Mouse (Mus musculus): ENCODE measurements around the gene Skiv2l. TPM values are rescaled to one million over a fixed set of nuclear protein-coding genes. Genes with fewer than 3 reads are reported as not detected.
"Not testable (repeated sequence)": the region's sequence is repeated elsewhere in the genome, so short reads cannot be mapped to it uniquely, and the experiment has no call there.

The Skiv2l gene
- total and polyA plus RNA-seq, 3 experiments = 62.1 to 112 (median 65.8) TPM

DNA sequence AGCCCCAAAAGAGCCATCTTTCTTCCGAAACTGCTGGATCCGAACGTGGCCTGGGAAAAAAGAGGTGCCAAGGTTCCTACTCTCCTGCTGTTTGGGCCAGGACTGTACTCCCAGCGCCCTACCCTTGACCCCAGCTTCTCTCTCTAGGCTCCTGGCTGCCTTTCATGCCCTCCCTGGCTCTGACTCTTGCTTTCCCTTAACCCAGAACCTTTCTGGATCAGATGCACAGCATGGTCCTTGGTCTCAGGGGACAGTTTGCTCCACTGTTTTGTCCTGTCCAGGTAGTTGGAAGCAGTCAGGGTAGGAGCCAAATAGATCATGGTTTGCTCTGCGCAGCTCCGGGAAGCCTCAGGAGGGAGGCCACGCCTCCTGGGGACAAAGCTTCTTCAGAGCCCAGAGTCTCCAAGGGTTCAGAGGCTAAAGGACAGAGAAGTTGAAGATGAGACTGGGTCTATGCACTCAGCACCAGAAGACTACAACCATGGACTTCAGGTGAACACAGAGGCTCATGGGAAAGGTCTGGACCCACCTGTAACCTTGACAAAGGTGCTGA, 35.1 kb downstream of the Skiv2l start:
- DNase-seq = no peak

DNA sequence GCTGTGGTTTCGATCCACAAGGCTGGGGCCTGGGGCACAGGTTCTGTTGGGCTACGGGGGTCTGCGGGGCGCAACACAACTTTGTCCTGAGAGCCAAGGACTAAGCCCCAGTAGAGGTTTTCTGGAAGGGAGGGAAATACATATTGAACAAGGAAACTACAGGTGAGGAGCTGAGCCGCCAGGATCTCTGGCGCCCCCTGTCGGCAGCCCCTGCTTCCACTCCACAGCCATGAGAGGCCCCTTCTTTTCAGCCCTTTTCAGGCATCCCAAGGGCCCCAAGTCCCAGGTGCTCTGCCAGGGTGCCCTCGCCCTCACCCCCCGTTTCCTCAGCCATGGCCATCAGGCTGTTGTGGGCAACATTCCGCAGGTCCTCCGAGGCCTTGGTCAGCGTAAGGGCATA, 36.3 kb downstream of the Skiv2l start:
- peak; percentile 42 for DNase-seq

DNA sequence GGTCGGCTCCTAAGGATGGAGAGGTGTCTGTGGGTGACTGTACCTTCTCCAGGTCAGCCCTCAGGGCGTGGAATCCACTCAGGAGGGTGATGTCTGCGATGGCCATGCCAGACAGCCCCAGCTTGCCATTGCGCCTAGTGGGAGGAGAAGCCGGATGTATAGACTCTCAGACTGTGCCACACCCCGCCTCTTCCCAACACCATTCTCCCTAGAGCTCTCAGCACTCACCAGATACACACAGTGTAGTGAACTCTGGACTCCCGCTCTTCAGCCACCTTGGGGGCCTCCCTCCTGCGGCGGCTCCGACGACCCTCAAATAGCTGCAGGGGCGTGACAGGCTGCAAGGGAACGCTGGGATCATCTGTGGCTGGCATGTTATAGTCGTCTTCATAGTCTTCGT, 38.7 kb downstream of the Skiv2l start:
- DNase-seq = no peak

DNA sequence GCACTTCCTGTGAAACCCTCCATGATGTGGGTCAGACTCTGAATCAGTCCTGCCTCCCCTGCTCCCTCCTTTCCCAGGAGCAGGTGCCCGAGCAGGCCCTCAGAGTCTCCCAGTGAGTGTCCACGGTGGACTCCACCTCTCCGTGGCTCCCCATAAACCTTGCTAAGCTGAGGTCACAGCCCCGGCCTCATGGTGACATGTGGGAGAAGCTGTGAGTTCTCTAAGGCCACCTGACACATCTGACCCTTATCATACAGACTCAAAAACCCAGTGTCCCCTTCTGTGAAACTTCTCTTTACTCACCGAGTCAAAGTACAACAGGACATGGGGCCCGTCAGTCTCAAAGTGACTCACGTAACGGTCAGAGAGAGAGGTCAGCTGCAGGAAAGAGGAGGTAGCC, 39.2 kb downstream of the Skiv2l start:
- peak; percentile 64 for DNase-seq

GRCm38 (mm10) chr17:34810411-34810810, 39.6 kb downstream of the Skiv2l start:
- DNase-seq = peak; percentile 84

- peak; percentile 64 for DNase-seq
Observed at GRCm38 (mm10) chr17:34808599-34809205, 41.3 kb downstream of the Skiv2l start.

DNA sequence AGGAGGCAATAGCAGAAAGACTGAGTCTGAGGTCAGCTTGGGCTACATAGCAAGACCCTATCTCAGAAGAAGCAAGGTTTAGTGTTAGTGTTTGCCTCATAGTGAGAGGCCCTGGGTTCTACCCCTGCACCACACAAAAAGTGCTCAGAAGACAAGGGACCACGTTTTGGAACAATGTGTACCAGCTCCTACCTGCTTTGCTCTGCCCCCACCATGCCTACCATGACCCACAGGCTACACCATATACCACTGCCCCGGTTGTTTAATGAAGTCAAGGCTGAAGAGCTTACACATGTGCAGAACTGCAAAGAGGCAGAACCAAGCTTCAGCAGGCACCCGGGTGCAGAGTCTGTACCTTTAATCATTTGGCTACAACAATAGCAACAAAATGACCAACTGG, 42.8 kb downstream of the Skiv2l start:
- no peak for DNase-seq

GRCm38 (mm10) chr17:34804871-34805562, 45.0 kb downstream of the Skiv2l start:
- DNase-seq = peak; percentile 50

- DNase-seq = peak; percentile 87
Observed at GRCm38 (mm10) chr17:34804301-34804700, 45.7 kb downstream of the Skiv2l start, which contains the start of gene Cyp21a1. TSS of gene Cyp21a1 (minus strand) at chr17:34804561.

DNA sequence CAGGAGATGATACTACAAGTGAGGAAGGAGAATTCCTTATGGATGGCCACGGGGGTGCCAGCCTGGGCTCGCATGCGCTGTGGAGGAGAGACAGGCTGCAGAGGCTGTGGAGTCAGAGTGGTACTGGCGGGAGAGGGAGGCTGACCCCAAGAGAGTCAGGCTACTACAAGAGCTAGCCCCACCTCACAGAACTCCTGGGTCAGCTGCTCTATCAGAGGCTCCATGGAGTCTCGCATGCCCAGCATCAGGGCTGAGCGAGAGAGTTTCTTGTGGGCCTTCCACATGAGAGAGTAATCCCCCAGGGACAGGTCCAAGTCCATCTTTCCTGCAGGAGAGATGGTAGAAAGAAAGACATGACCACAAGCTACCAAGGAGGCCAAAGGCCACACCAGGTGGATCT, 46.6 kb downstream of the Skiv2l start:
- DNase-seq = peak; percentile 54

DNA sequence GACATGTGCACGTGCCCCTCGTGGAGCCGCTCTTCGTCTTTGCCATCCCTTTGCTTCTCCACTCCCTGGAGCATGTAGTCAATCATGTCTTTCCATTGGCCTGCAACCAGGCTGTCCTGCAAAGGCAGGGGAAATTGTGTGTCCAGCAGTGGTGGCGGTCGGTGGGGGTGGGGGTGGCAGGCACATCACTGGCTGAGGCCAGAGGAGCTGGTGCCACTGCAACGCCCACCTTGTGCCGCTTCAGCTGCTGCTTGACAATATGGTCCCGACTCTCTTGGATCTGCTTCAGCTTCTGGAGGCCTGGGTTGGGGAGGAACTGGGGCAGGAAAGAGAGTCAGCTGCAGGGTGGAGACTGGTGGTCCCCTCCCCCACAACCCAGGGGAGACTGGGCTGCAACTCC, 47.3 kb downstream of the Skiv2l start:
- DNase-seq = peak; percentile 68

GRCm38 (mm10) chr17:34800781-34801305, 49.2 kb downstream of the Skiv2l start:
- not testable (repeated sequence) for DNase-seq

DNA sequence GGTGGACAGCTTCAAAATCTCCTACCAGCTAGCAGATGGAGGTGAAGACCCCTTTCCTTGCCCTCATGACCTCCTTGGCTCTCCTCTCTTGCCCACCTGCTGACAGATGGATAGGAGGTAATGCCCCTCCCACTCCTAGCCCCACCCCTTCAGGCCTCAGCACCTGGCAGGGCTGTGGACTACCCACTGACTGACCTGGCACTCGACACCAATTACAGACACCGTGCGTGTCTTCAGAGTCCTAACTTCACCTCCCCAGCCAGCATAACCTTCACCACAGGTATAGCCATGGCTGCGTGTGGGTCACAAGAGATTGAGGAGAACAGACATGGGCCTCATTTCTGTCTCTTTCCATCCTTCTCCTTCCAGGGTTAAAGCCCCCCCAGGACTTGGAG, 50.5 kb downstream of the Skiv2l start:
- peak; percentile 43 for DNase-seq

- DNase-seq = peak; percentile 43
Observed at GRCm38 (mm10) chr17:34798866-34799530, 51.0 kb downstream of the Skiv2l start.

GRCm38 (mm10) chr17:34798071-34798470, 51.9 kb downstream of the Skiv2l start:
- peak; percentile 53 for DNase-seq

DNA sequence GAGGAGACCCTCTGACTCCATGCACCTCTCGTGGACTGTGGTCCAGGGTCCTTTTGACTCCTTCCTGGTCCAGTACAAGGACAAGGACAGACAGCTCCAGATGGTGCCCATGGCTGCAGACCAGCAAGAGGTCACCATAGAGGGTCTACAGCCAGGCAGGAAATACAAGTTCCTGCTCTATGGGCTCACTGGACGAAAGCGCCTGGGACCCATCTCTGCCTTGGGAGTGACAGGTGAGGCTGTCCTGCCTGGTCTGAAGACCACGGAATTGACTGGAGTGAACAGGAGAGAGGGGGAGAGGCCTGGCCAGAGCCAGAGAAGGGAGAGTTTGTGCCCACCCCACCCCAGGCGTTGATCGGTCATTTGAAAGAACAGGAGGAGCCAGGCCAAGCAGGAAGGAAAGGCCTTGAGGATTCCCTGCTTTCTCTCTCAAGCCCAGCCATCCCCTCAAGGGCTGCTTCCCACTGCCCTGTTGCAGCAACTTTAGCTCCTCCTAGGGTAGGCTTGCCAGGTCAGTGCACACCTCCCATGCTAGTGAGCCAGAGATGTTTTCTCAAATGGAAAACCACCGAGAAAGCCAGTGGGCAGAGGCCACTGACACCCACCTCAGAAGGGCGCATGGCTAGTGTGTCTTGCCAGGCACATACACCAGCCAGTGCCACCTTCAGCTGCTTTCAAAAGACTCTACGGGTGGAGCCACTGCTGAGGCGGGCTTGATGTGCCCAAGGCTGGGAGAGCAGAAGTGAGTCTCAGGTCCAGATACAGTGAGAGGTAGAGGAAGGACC, 52.6 kb downstream of the Skiv2l start:
- DNase-seq = peak; percentile 53

DNA sequence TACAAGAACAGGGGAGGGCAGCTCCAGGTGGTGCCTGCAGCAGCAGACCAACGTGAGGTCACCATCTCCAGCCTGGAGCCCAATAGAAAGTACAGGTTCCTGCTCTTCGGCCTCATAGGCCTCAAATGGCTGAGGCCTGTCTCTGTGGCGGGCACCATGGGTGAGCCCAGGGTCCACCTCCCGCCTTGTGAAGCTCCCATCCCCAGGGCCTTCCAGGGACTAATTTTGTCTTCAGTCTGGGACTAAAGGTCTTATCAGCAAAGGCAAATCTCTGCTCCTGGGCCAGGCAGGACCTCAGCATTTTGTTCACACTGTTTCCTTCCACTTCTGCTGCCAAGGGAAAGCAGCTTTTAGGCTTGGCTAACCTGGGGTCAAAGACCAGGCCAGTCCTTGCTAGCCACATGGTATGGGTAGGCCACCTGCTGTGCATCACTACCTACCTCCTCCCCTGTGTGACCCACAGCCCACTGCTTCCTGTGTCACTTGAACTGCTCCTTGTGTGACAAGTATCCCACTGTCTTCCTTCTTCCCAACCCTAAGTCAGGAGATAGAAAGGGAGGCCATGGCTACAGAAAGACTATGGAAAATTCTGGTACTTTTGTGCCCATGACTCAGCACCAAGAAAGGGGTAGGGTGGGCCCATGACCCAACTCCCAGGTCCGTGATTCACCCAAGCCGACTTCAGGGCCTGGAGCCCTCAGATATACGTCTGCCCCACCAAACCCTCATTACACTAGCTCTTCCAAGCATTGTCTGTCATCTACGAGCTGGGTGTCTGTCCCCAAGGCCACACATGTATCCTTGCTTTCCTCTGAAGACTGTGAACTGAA, 53.5 kb downstream of the Skiv2l start:
- peak; percentile 64 for DNase-seq

- DNase-seq = peak; percentile 86
Observed at GRCm38 (mm10) chr17:34795633-34796032, 54.4 kb downstream of the Skiv2l start.

- peak; percentile 36 for DNase-seq
Observed at GRCm38 (mm10) chr17:34795016-34795415, 55.0 kb downstream of the Skiv2l start.
